22 mouse cellular contexts compared by ENCODE assay signal in genomic region chr7:101253071-101253470, GRCm38 (mm10).
"Had no signal": no experiment of that assay in that cellular context is flagged by ENCODE, and none has a peak within 500 bp of the region (broad histone marks: within the 10 kb centered on the region; RNA-seq: fewer than 3 reads in every experiment).

No protein-coding gene starts in this region.

- DNase-seq: lung, adult 18-20 months; lung, embryonic 14.5 days; lung, postnatal 10 days; lung, postnatal 4 days; midbrain, embryonic 14.5 days; retina, postnatal 1 day; right cerebral cortex, adult 18-20 months; right cerebral cortex, postnatal 25 days; right cerebral cortex, postnatal 4 days; thymus, adult 2 months; thymus, postnatal 25 days; thymus, postnatal 4 days had no signal

- H3K9me3 ChIP-seq: liver, embryonic 12.5 days; midbrain, embryonic 10.5 days; midbrain, embryonic 12.5 days; neural tube, embryonic 13.5 days; neural tube, embryonic 15.5 days; stomach, embryonic 15.5 days had no signal

- H3K4me2 ChIP-seq: liver, embryonic 12.5 days; lung, embryonic 14.5 days; midbrain, embryonic 12.5 days; neural tube, embryonic 13.5 days; neural tube, embryonic 15.5 days; stomach, embryonic 15.5 days had no signal

- H3K4me3 ChIP-seq: liver, embryonic 12.5 days; midbrain, embryonic 10.5 days; midbrain, embryonic 12.5 days; myocyte; neural tube, embryonic 13.5 days; neural tube, embryonic 15.5 days; stomach, embryonic 15.5 days had no signal

- H3K27ac ChIP-seq: liver, embryonic 12.5 days; liver, embryonic 14.5 days; midbrain, embryonic 10.5 days; midbrain, embryonic 12.5 days; neural tube, embryonic 13.5 days; neural tube, embryonic 15.5 days; stomach, embryonic 15.5 days; stomach, postnatal 0 days had no signal

- H3K4me1 ChIP-seq: liver, embryonic 12.5 days; midbrain, embryonic 10.5 days; midbrain, embryonic 12.5 days; neural tube, embryonic 13.5 days; neural tube, embryonic 15.5 days; stomach, embryonic 15.5 days had no signal

- H3K9ac ChIP-seq: liver, embryonic 12.5 days; liver, embryonic 14.5 days; lung, embryonic 14.5 days; midbrain, embryonic 12.5 days; neural tube, embryonic 13.5 days; neural tube, embryonic 15.5 days; stomach, embryonic 15.5 days had no signal

- H3K27me3 ChIP-seq: liver, embryonic 12.5 days; midbrain, embryonic 12.5 days; neural tube, embryonic 13.5 days; neural tube, embryonic 15.5 days; stomach, embryonic 15.5 days had no signal

- ATAC-seq: liver, embryonic 12.5 days; midbrain, embryonic 16.5 days had no signal
